Mouse (Mus musculus): ENCODE measurements around the gene Mrpl50. TPM values are rescaled to one million over a fixed set of nuclear protein-coding genes. Genes with fewer than 3 reads are reported as not detected.

The Mrpl50 gene
- total RNA-seq (2012; rRNA removed) (34.7 and 39.1 TPM in 2 replicates), polyA plus RNA-seq (2012; ENCODE audit: insufficient read depth in 1 of 2, insufficient read length in 2 of 2, low read depth in 1 of 2, low replicate concordance in 2 of 2, missing spikeins in 1 of 2) (10 to 100 TPM in 1 of 2 experiments, not detected in 1; 54.5 TPM)

- Histone ChIP-seq H3K9me3 (replicated peaks; ENCODE audit: insufficient read depth, low read length) (no peaks in the 10 kb centered on the region), H3K36me3 (ENCODE audit: control insufficient read depth in 1 of 2, insufficient read depth in 2 of 2, low read length in 2 of 2) (peaks cover 0 to 21% of the 10 kb centered on the region in 2 experiments; a peak in 3 of 4 replicates)
Measured at GRCm38 (mm10) chr4:49520572-49521340, at the start of gene Mrpl50, which contains the start of gene Zfp189. Gene Mrpl50, minus strand, starts transcription at chr4:49521093. Gene Zfp189, plus strand, starts transcription at chr4:49521176.

GRCm38 (mm10) chr4:49567613-49568012, 46.7 kb upstream of the Mrpl50 start:
- H3K4me1 ChIP-seq (ENCODE audit: control insufficient read depth in 1 of 2, insufficient read depth in 2 of 2, low read length in 2 of 2) = no peaks in the 10 kb centered on the region
- DNase-seq (ENCODE audit: low read depth, low spot score) = peak; percentile 85
- TF ChIP-seq SMC3 (IDR thresholded peaks at IDR 0.05; ENCODE audit: low read depth, low read length) (peak; percentile 92), ELF1 (IDR thresholded peaks at IDR 0.05; ENCODE audit: low read depth, low read length) (no peak), BHLHE40 (IDR thresholded peaks at IDR 0.05; ENCODE audit: borderline replicate concordance, low read depth, low read length) (no peak), ZNF384 (IDR thresholded peaks at IDR 0.05; ENCODE audit: low read depth, low read length) (no peak), TAL1 (IDR thresholded peaks at IDR 0.05; ENCODE audit: low read length) (no peak), RCOR1 (IDR thresholded peaks at IDR 0.05; ENCODE audit: low read depth, low read length) (no peak), ZC3H11A (IDR thresholded peaks at IDR 0.05; ENCODE audit: low read depth, low read length) (peak; percentile 91), USF2 (IDR thresholded peaks at IDR 0.05; ENCODE audit: borderline replicate concordance in 1 of 2, insufficient read depth in 1 of 2, low read depth in 1 of 2, low read length in 2 of 2) (no peak), POLR2A (IDR thresholded peaks at IDR 0.05; ENCODE audit: control insufficient read depth in 1 of 2, insufficient read depth in 1 of 2, low read depth in 1 of 2, low read length in 2 of 2, poor library complexity in 1 of 2) (no peak), USF1 (IDR thresholded peaks at IDR 0.05; ENCODE audit: low read depth, low read length) (no peak), CHD1 (IDR thresholded peaks at IDR 0.05; ENCODE audit: low read depth, low read length) (no peak), NELFE (IDR thresholded peaks at IDR 0.05; ENCODE audit: low read depth, low read length) (no peak), POLR2AphosphoS5 (IDR thresholded peaks at IDR 0.05; ENCODE audit: borderline replicate concordance, low read depth, low read length) (no peak), MAFK (IDR thresholded peaks at IDR 0.05; ENCODE audit: borderline replicate concordance, low read depth, low read length) (no peak), MEF2A (IDR thresholded peaks at IDR 0.05; ENCODE audit: extremely low read depth, insufficient replicate concordance, low read depth, low read length, poor library complexity, severe bottlenecking) (no peak), NRF1 (IDR thresholded peaks at IDR 0.05; ENCODE audit: insufficient read depth, low read depth, low read length, poor library complexity, severe bottlenecking) (no peak), SIN3A (IDR thresholded peaks at IDR 0.05; ENCODE audit: low read length) (no peak), ZKSCAN1 (IDR thresholded peaks at IDR 0.05; ENCODE audit: low read depth, low read length) (no peak)

More at GRCm38 (mm10) chr4:49520572-49521340, at the start of gene Mrpl50, which contains the start of gene Zfp189:
- Histone ChIP-seq H3K4me1 (ENCODE audit: control insufficient read depth in 1 of 2, insufficient read depth in 2 of 2, low read length in 2 of 2) (peaks cover 5 to 16% of the 10 kb centered on the region in 2 experiments; a peak in 3 of 4 replicates), H3K79me2 (ENCODE audit: control insufficient read depth, insufficient read depth, low read length, poor library complexity) (peaks cover 42% of the 10 kb centered on the region), H3K27me3 (ENCODE audit: control insufficient read depth in 1 of 2, insufficient read depth in 2 of 2, low read length in 2 of 2) (no peaks in the 10 kb centered on the region), H3K27ac (ENCODE audit: control insufficient read depth, low read depth, low read length) (peak within 1 kb of the TSS; percentile 69), H3K4me3 (ENCODE audit: control insufficient read depth in 1 of 2, insufficient read depth in 1 of 2, low read depth in 2 of 2, low read length in 2 of 2) (peak within 1 kb of the TSS; percentile 80 to 83), H3K9ac (ENCODE audit: control insufficient read depth, low read depth, low read length, poor library complexity, severe bottlenecking) (peak within 1 kb of the TSS; percentile 84)
- TF ChIP-seq MXI1 (IDR thresholded peaks at IDR 0.05; ENCODE audit: low read depth, low read length) (peak; percentile 56; the same call in 1 of the 2 replicates), CHD1 (IDR thresholded peaks at IDR 0.05; ENCODE audit: low read depth, low read length) (no peak), MYB (IDR thresholded peaks at IDR 0.05; ENCODE audit: low read depth, low read length) (no peak), MAFK (IDR thresholded peaks at IDR 0.05; ENCODE audit: borderline replicate concordance, low read depth, low read length) (no peak), E2F4 (IDR thresholded peaks at IDR 0.05; ENCODE audit: borderline replicate concordance, low read depth, low read length) (0 out of 2 replicates have a peak, but pooled peaks have one; percentile 8), GABPA (IDR thresholded peaks at IDR 0.05; ENCODE audit: low read depth, low read length) (no peak), NRF1 (IDR thresholded peaks at IDR 0.05; ENCODE audit: insufficient read depth, low read depth, low read length, poor library complexity, severe bottlenecking) (peak; percentile 43; the same call in 1 of the 2 replicates), HCFC1 (IDR thresholded peaks at IDR 0.05; ENCODE audit: low read depth, low read length) (peak; percentile 100), POLR2AphosphoS2 (IDR thresholded peaks at IDR 0.05; ENCODE audit: low read length) (peak; percentile 83; the same call in 1 of the 2 replicates), TBP (IDR thresholded peaks at IDR 0.05; ENCODE audit: low read depth, low read length) (peak; percentile 93), NELFE (IDR thresholded peaks at IDR 0.05; ENCODE audit: low read depth, low read length) (peak; percentile 86), MEF2A (IDR thresholded peaks at IDR 0.05; ENCODE audit: extremely low read depth, insufficient replicate concordance, low read depth, low read length, poor library complexity, severe bottlenecking) (no peak), MAX (IDR thresholded peaks at IDR 0.05; ENCODE audit: low read length) (peak; percentile 66; the same call in 1 of the 2 replicates), KAT2A (conservative IDR thresholded peaks at IDR 0.05; ENCODE audit: low read depth, low read length) (peak; percentile 99), CTCF (IDR thresholded peaks at IDR 0.05 in 2 of 3, conservative IDR thresholded peaks at IDR 0.05 in 1 of 3; ENCODE audit: control insufficient read depth in 1 of 3, insufficient read depth in 1 of 3, low read depth in 2 of 3, low read length in 3 of 3, poor library complexity in 1 of 3, severe bottlenecking in 1 of 3) (no peak), SIN3A (IDR thresholded peaks at IDR 0.05; ENCODE audit: low read length) (peak; percentile 94), ZMIZ1 (IDR thresholded peaks at IDR 0.05; ENCODE audit: low read depth, low read length) (0 out of 2 replicates have a peak, but pooled peaks have one; percentile 26), POLR2A (IDR thresholded peaks at IDR 0.05; ENCODE audit: control insufficient read depth in 1 of 2, insufficient read depth in 1 of 2, low read depth in 1 of 2, low read length in 2 of 2, poor library complexity in 1 of 2) (peak; percentile 88 to 92; a peak in 3 of 4 replicates), CHD2 (IDR thresholded peaks at IDR 0.05; ENCODE audit: low read length) (peak; percentile 33), BHLHE40 (IDR thresholded peaks at IDR 0.05; ENCODE audit: borderline replicate concordance, low read depth, low read length) (no peak), ELF1 (IDR thresholded peaks at IDR 0.05; ENCODE audit: low read depth, low read length) (peak; percentile 99), MYC (IDR thresholded peaks at IDR 0.05; ENCODE audit: low read depth, low read length) (peak; percentile 83), TCF12 (IDR thresholded peaks at IDR 0.05; ENCODE audit: low read depth, low read length) (peak; percentile 60; the same call in 1 of the 2 replicates)
- DNase-seq (ENCODE audit: low read depth, low spot score) = peak; percentile 99

More at GRCm38 (mm10) chr4:49567613-49568012, 46.7 kb upstream of the Mrpl50 start:
- H3K4me3 ChIP-seq (ENCODE audit: control insufficient read depth in 1 of 2, insufficient read depth in 1 of 2, low read depth in 2 of 2, low read length in 2 of 2) = no peak overlapping the region
- H3K79me2 ChIP-seq (ENCODE audit: control insufficient read depth, insufficient read depth, low read length, poor library complexity) = no peaks in the 10 kb centered on the region
- H3K27ac ChIP-seq (ENCODE audit: control insufficient read depth, low read depth, low read length) = no peak overlapping the region
- peaks cover 0 to 6% of the 10 kb centered on the region in 2 experiments; a peak in 2 of 4 replicates for H3K27me3 ChIP-seq (ENCODE audit: control insufficient read depth in 1 of 2, insufficient read depth in 2 of 2, low read length in 2 of 2)
- no peaks in the 10 kb centered on the region for H3K9me3 ChIP-seq (replicated peaks; ENCODE audit: insufficient read depth, low read length)
- H3K9ac ChIP-seq (ENCODE audit: control insufficient read depth, low read depth, low read length, poor library complexity, severe bottlenecking) = no peak overlapping the region
- no peaks in the 10 kb centered on the region; a peak in 1 of 4 replicates for H3K36me3 ChIP-seq (ENCODE audit: control insufficient read depth in 1 of 2, insufficient read depth in 2 of 2, low read length in 2 of 2)

All from MEL (cell line).